Mouse (Mus musculus) small intestine, adult 2 months (tissue): ENCODE data around the gene Btbd16. TPM values are rescaled to one million over a fixed set of nuclear protein-coding genes. Genes with fewer than 3 reads are reported as not detected.

Experiments
- H3K27ac ChIP-seq: fragments of 200-500 bp; 2 replicates; pipeline ENCODE4 v1.5.1; 2012; ENCODE audit warnings: low read depth, low read length, control low read depth, inconsistent platforms; ENCODE audit not compliant: insufficient read depth
- H3K27me3 ChIP-seq: fragments of 200-500 bp; 2 replicates; pipeline ENCODE4 v1.6.1; 2012; ENCODE audit warnings: mild to moderate bottlenecking, moderate library complexity, low read length, inconsistent platforms; ENCODE audit not compliant: control insufficient read depth, insufficient read depth
- H3K36me3 ChIP-seq: fragments of 200-500 bp; 2 replicates; pipeline ENCODE4 v1.6.1; 2012; ENCODE audit warnings: mild to moderate bottlenecking, low read length, control low read depth, inconsistent platforms; ENCODE audit not compliant: control insufficient read depth, insufficient read depth
- H3K4me1 ChIP-seq: fragments of 200-500 bp; 2 replicates; pipeline ENCODE4 v1.6.1; 2012; ENCODE audit warnings: low read length, inconsistent platforms, mixed read lengths; ENCODE audit not compliant: control insufficient read depth, insufficient read depth, insufficient read length
- H3K4me3 ChIP-seq: fragments of 200-500 bp; 2 replicates; pipeline ENCODE4 v1.5.1; 2012; ENCODE audit warnings: low read depth, mild to moderate bottlenecking, control low read depth, inconsistent platforms, low read length, moderate library complexity
- CTCF ChIP-seq: fragments of 200-500 bp; IDR thresholded peaks from 2 replicates; pipeline ENCODE4 v1.5.1; 2012; ENCODE audit warnings: low read depth, mild to moderate bottlenecking, control low read depth, inconsistent platforms, low read length, moderate library complexity, mixed read lengths; ENCODE audit not compliant: insufficient replicate concordance, insufficient read length; ENCODE audit errors: extremely low read depth
- POLR2A ChIP-seq: fragments of 200-500 bp; IDR thresholded peaks from 2 replicates; pipeline ENCODE4 v1.6.1; 2012; ENCODE audit warnings: low read depth, mild to moderate bottlenecking, control low read depth, inconsistent platforms, low read length, moderate library complexity
- WGBS: fragments of 180-500 bp; shearing (Covaris S2); methylation state at CpG from one replicate; pipeline ENCODE4 v1.1.7; 2018; 5-methylcytosine and 5-hydroxymethylcytosine counted together
- polyA plus RNA-seq: library from polyadenylated mRNA; depleted of rRNA; stranded (reverse); fragments of >200 nt; gene quantifications from 2 replicates; pipeline ENCODE4 v1.2.3, GENCODE M21; 2012

Btbd16 gene
- polyA plus RNA-seq, 1 experiment: 0.10 TPM

DNA sequence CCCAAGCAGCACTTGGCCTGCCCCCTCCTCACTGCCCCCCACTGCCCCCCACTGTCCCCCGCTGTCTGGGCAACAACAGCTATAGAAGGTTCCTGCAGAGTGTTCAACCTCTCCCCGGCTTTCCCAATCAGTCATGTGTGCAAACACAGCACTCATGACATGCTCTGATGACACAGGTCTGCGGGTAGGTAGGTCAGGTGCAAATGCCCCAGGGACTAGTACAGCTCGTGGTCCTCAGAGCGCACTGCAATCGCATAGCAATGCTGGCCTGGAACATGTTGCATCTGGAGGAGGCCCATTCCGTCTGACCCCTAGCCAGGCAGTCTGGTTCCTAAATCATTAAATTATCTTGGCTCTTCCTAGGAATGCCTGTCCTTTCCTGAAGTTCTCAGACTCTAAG, 15.6 kb downstream of the Btbd16 start:
- no peak overlapping the region for H3K27ac ChIP-seq
- TF ChIP-seq CTCF (no peak), POLR2A (no peak)
- no peaks in the 10 kb centered on the region for H3K36me3 ChIP-seq
- no peak overlapping the region for H3K4me3 ChIP-seq
- H3K4me1 ChIP-seq: no peaks in the 10 kb centered on the region
- H3K27me3 ChIP-seq: no peaks in the 10 kb centered on the region
- WGBS: 85% methylated on average over 7 of the region's 7 CpGs

- WGBS: 83% methylated on average over 9 of the region's 9 CpGs
- Histone ChIP-seq H3K27me3 (no peaks in the 10 kb centered on the region), H3K27ac (no peak overlapping the region), H3K4me3 (no peak overlapping the region), H3K36me3 (no peaks in the 10 kb centered on the region), H3K4me1 (peaks cover 5% of the 10 kb centered on the region; the same call in 1 of the 2 replicates)
- TF ChIP-seq CTCF (no peak), POLR2A (no peak)
These were observed 19.8 kb downstream of the Btbd16 start for GRCm38 (mm10) chr7:130793671-130794070.

DNA sequence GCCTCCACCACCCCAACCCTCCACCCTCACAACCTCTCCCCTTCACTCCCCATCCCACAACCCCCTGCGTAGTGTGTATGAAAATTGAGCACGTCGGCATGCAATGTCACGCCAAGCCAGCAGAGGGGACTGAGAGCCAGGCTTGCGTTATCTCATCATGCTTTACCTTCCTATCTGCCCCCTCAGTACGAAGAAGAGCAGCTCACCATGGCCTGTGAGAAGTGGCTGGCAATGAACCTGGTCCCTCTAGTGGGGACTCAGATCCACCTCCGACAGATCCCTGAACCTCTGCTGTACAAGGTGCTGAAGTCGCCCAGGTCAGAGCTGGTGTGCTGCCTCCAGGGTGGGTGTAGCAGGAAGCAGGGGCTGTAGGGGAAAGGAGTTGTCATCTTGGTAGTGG, 22.9 kb downstream of the Btbd16 start:
- H3K4me1 ChIP-seq: peaks cover 26% of the 10 kb centered on the region
- TF ChIP-seq POLR2A (no peak), CTCF (no peak)
- no peak overlapping the region for H3K27ac ChIP-seq
- H3K4me3 ChIP-seq: no peak overlapping the region
- H3K36me3 ChIP-seq: no peaks in the 10 kb centered on the region
- H3K27me3 ChIP-seq: no peaks in the 10 kb centered on the region
- WGBS: 68% methylated on average over 8 of the region's 8 CpGs

- TF ChIP-seq CTCF (no peak), POLR2A (no peak)
- WGBS: 93% methylated on average over 6 of the region's 6 CpGs
These were observed 23.7 kb downstream of the Btbd16 start for GRCm38 (mm10) chr7:130797524-130797923.

GRCm38 (mm10) chr7:130799418-130799817, 25.5 kb downstream of the Btbd16 start:
- Histone ChIP-seq H3K36me3 (no peaks in the 10 kb centered on the region), H3K4me1 (peaks cover 26% of the 10 kb centered on the region), H3K4me3 (no peak overlapping the region), H3K27ac (no peak overlapping the region), H3K27me3 (no peaks in the 10 kb centered on the region)
- TF ChIP-seq CTCF (no peak), POLR2A (no peak)
- 64% methylated on average over 10 of the region's 10 CpGs for WGBS

More at GRCm38 (mm10) chr7:130797524-130797923, 23.7 kb downstream of the Btbd16 start:
- no peak overlapping the region for H3K27ac ChIP-seq
- H3K36me3 ChIP-seq: no peaks in the 10 kb centered on the region
- peaks cover 26% of the 10 kb centered on the region for H3K4me1 ChIP-seq
- H3K27me3 ChIP-seq: no peaks in the 10 kb centered on the region
- no peak overlapping the region for H3K4me3 ChIP-seq

- H3K27me3 ChIP-seq: no peaks in the 10 kb centered on the region
- no peaks in the 10 kb centered on the region for H3K36me3 ChIP-seq
- peaks cover 26% of the 10 kb centered on the region for H3K4me1 ChIP-seq
- H3K4me3 ChIP-seq: no peak overlapping the region
- H3K27ac ChIP-seq: peak overlapping the region; percentile 6
- no peak for TF ChIP-seq POLR2A
- no peak for TF ChIP-seq CTCF
- WGBS: 21% methylated on average over 4 of the region's 4 CpGs
These were observed 26.8 kb downstream of the Btbd16 start for GRCm38 (mm10) chr7:130800681-130801080.

- peaks cover 26% of the 10 kb centered on the region for H3K4me1 ChIP-seq
- no peaks in the 10 kb centered on the region for H3K36me3 ChIP-seq
- no peak overlapping the region for H3K27ac ChIP-seq
- WGBS: 89% methylated on average over 4 of the region's 4 CpGs
- H3K4me3 ChIP-seq: no peak overlapping the region
- no peak for TF ChIP-seq POLR2A
- no peak for TF ChIP-seq CTCF
- H3K27me3 ChIP-seq: no peaks in the 10 kb centered on the region
These were observed 27.9 kb downstream of the Btbd16 start for GRCm38 (mm10) chr7:130801811-130802210.
